Mouse (Mus musculus) B cell, adult 2 months (primary cell): ENCODE results near the gene Hapln2.

Experiments
- DNase-seq, 2 experiments: peaks; one replicate each; pipeline ENCODE4 v3.0.0; 2022

Gene Hapln2

GRCm38 (mm10) chr3:88002291-88002976, 24.9 kb downstream of the Hapln2 start:
- no peak for DNase-seq

- no peak for DNase-seq
Observed at GRCm38 (mm10) chr3:88000816-88001595, 26.4 kb downstream of the Hapln2 start.

- no peak for DNase-seq
Observed at GRCm38 (mm10) chr3:88000181-88000580, 27.2 kb downstream of the Hapln2 start, which contains the start of gene Bcan. TSS of gene Bcan (minus strand) at chr3:88000230.

GRCm38 (mm10) chr3:87999243-87999895, 28.0 kb downstream of the Hapln2 start:
- DNase-seq: no peak

GRCm38 (mm10) chr3:87998747-87999146, 28.6 kb downstream of the Hapln2 start:
- DNase-seq: no peak

GRCm38 (mm10) chr3:87996971-87997614, 30.3 kb downstream of the Hapln2 start:
- no peak for DNase-seq

GRCm38 (mm10) chr3:87996401-87996800, 31.0 kb downstream of the Hapln2 start:
- no peak for DNase-seq

- DNase-seq: no peak
Observed at GRCm38 (mm10) chr3:87995331-87995730, 32.1 kb downstream of the Hapln2 start.

GRCm38 (mm10) chr3:87993436-87993835, 33.9 kb downstream of the Hapln2 start:
- DNase-seq: peak; percentile 46

GRCm38 (mm10) chr3:87989935-87990334, 37.4 kb downstream of the Hapln2 start:
- DNase-seq: no peak

- no peak for DNase-seq
Observed at GRCm38 (mm10) chr3:87988068-87988467, 39.3 kb downstream of the Hapln2 start.

GRCm38 (mm10) chr3:87987633-87988032, 39.8 kb downstream of the Hapln2 start:
- DNase-seq: peak in 1 of 2 experiments; percentile 20

GRCm38 (mm10) chr3:87986868-87987267, 40.5 kb downstream of the Hapln2 start:
- DNase-seq: peak; percentile 95 to 96

- no peak for DNase-seq
Observed at GRCm38 (mm10) chr3:87985505-87986320, 41.7 kb downstream of the Hapln2 start.

- no peak for DNase-seq
Observed at GRCm38 (mm10) chr3:87984094-87984493, 43.3 kb downstream of the Hapln2 start.

GRCm38 (mm10) chr3:87983627-87984026, 43.8 kb downstream of the Hapln2 start:
- no peak for DNase-seq

- no peak for DNase-seq
Observed at GRCm38 (mm10) chr3:87982836-87983601, 44.4 kb downstream of the Hapln2 start.

- DNase-seq: no peak
Observed at GRCm38 (mm10) chr3:87981894-87982835, 45.2 kb downstream of the Hapln2 start.

- DNase-seq: no peak
Observed at GRCm38 (mm10) chr3:87981214-87981760, 46.1 kb downstream of the Hapln2 start.

GRCm38 (mm10) chr3:87980728-87981127, 46.7 kb downstream of the Hapln2 start:
- DNase-seq: no peak
